Mouse (Mus musculus) limb, embryonic 11.5 days (tissue): ENCODE measurements around the gene Hist1h1a. TPM values are rescaled to one million over a fixed set of nuclear protein-coding genes. Genes with fewer than 3 reads are reported as not detected.

ENCODE experiments used
- ATAC-seq: fragments of 200-750 bp; cut with Nextera tagmentation; 2 replicates; pipeline ENCODE4 v1.8.0; 2017; ENCODE audit warnings: low read depth; ENCODE audit not compliant: insufficient number of reproducible peaks, low FRiP score, low TSS enrichment
- DNase-seq: peaks from one replicate; pipeline ENCODE4 v3.0.0-alpha.2; 2015; ENCODE audit warnings: low spot score
- H3K27ac ChIP-seq: fragments of 300-500 bp; sonication (generic); replicated peaks from 2 replicates; pipeline ENCODE4 v1.5.1; 2014; ENCODE audit warnings: low read depth, mild to moderate bottlenecking, low read length
- H3K27me3 ChIP-seq: fragments of 300-500 bp; sonication (generic); 2 replicates; pipeline ENCODE4 v1.6.1; 2014; ENCODE audit warnings: mild to moderate bottlenecking, low read length, mixed read lengths; ENCODE audit not compliant: control insufficient read depth, insufficient read depth
- H3K36me3 ChIP-seq: fragments of 300-500 bp; sonication (generic); 2 replicates; pipeline ENCODE4 v1.6.1; 2014; ENCODE audit warnings: mild to moderate bottlenecking, low read length, moderate library complexity, mixed read lengths; ENCODE audit not compliant: control insufficient read depth, insufficient read depth
- H3K4me1 ChIP-seq: fragments of 300-500 bp; sonication (generic); 2 replicates; pipeline ENCODE4 v1.6.1; 2014; ENCODE audit warnings: low read length, mixed read lengths; ENCODE audit not compliant: control insufficient read depth, insufficient read depth
- H3K4me2 ChIP-seq: fragments of 300-500 bp; sonication (generic); 2 replicates; pipeline ENCODE4 v1.6.1; 2014; ENCODE audit warnings: low read depth, mild to moderate bottlenecking, moderate library complexity; ENCODE audit not compliant: severe bottlenecking
- H3K4me3 ChIP-seq: fragments of 300-500 bp; sonication (generic); 2 replicates; pipeline ENCODE4 v1.5.1; 2014; ENCODE audit warnings: low read depth, low read length
- H3K9ac ChIP-seq: fragments of 300-500 bp; sonication (generic); 2 replicates; pipeline ENCODE4 v1.6.1; 2014; ENCODE audit warnings: mild to moderate bottlenecking, low read length
- H3K9me3 ChIP-seq: fragments of 300-500 bp; sonication (generic); 2 replicates; pipeline ENCODE4 v1.6.1; 2016; ENCODE audit warnings: low read length; ENCODE audit not compliant: control insufficient read depth
- WGBS: fragments of 180-500 bp; shearing (Covaris S2); extraction: QIAGEN DNeasy Blood & Tissue Kit; methylation state at CpG from one replicate; pipeline ENCODE4 v1.1.7; 2014; 5-methylcytosine and 5-hydroxymethylcytosine counted together
- microRNA-seq: library from miRNA; unstranded; fragments of <30 nt; microRNA quantifications from one replicate; pipeline ENCODE4, GENCODE M21; 2016
- polyA plus RNA-seq: library from polyadenylated mRNA; unstranded; fragments of >200 nt; fragmentation: Nextera tagmentation; extraction: Ambion mirVana; gene quantifications from 2 replicates; pipeline ENCODE4 v1.2.1, GENCODE M21; 2014

Gene Hist1h1a
- polyA plus RNA-seq, 1 experiment from 2014 or later, result 4.1 TPM

- DNase-seq, result no peak
- Histone ChIP-seq H3K27ac (no peak within 1 kb of the TSS), H3K4me2 (no peak within 1 kb of the TSS), H3K9ac (no peak within 1 kb of the TSS), H3K4me1 (no peaks in the 10 kb centered on the region), H3K27me3 (no peaks in the 10 kb centered on the region), H3K9me3 (no peaks in the 10 kb centered on the region), H3K36me3 (no peaks in the 10 kb centered on the region), H3K4me3 (no peak within 1 kb of the TSS)
- WGBS, result 86% methylated on average over 15 of the region's 15 CpGs
- no peak for ATAC-seq
These were observed 43.1 kb downstream of the Hist1h1a start, which contains the start of gene Slc17a2 for GRCm38 (mm10) chr13:23806422-23807052. Gene Slc17a2, plus strand, starts transcription at chr13:23806993.

Small RNA genes lying within 50 kb of the gene (microRNA-seq; reads per million reads assigned to microRNA genes)
- not detected for gene Gm44314
- gene Gm44484, result not detected

Other genes starting within 250 kb of the Hist1h1a start
- 4.0 and 5.6 TPM in 2 replicates for gene Hist1h4h, start 232.6 kb upstream of the Hist1h1a start, polyA plus RNA-seq
- gene Hist1h2af, start 229.8 kb upstream of the Hist1h1a start, polyA plus RNA-seq, result 5.1 and 7.9 TPM in 2 replicates
- 7.0 and 9.4 TPM in 2 replicates for gene Hist1h3g, start 228.2 kb upstream of the Hist1h1a start, polyA plus RNA-seq
- 0.79 and 1.0 TPM in 2 replicates for gene Hist1h2bh, start 220.3 kb upstream of the Hist1h1a start, polyA plus RNA-seq
- 1.4 and 2.0 TPM in 2 replicates for gene Hist1h3f, start 219.6 kb upstream of the Hist1h1a start, polyA plus RNA-seq
- 0.67 and 2.3 TPM in 2 replicates for gene Hist1h4f, start 212.0 kb upstream of the Hist1h1a start, polyA plus RNA-seq
- 0.54 and 0.56 TPM in 2 replicates for gene Hist1h1d, start 210.4 kb upstream of the Hist1h1a start, polyA plus RNA-seq
- gene Hist1h3e, start 201.3 kb upstream of the Hist1h1a start, polyA plus RNA-seq, result 9.6 and 9.8 TPM in 2 replicates
- gene Hist1h2ae, start 192.4 kb upstream of the Hist1h1a start, polyA plus RNA-seq, result 98.4 and 102 TPM in 2 replicates
- 8.2 and 10.0 TPM in 2 replicates for gene Hist1h2bg, start 192.3 kb upstream of the Hist1h1a start, polyA plus RNA-seq
- 4.5 and 5.4 TPM in 2 replicates for gene Hist1h2bf, start 189.5 kb upstream of the Hist1h1a start, polyA plus RNA-seq
- 2.2 and 3.1 TPM in 2 replicates for gene Hist1h2ad, start 189.3 kb upstream of the Hist1h1a start, polyA plus RNA-seq
- gene Hist1h3d, start 187.9 kb upstream of the Hist1h1a start, polyA plus RNA-seq, result 12.6 and 13.2 TPM in 2 replicates
- gene Hist1h4d, start 182.1 kb upstream of the Hist1h1a start, polyA plus RNA-seq, result 133 and 134 TPM in 2 replicates
- 3.1 and 3.9 TPM in 2 replicates for gene Hist1h2be, start 142.5 kb upstream of the Hist1h1a start, polyA plus RNA-seq
- 20.3 and 24.6 TPM in 2 replicates for gene Hist1h1e, start 141.1 kb upstream of the Hist1h1a start, polyA plus RNA-seq
- gene Hist1h2ac, start 79.7 kb upstream of the Hist1h1a start, polyA plus RNA-seq, result 0.96 and 1.0 TPM in 2 replicates
- gene Hist1h2bc, start 79.5 kb upstream of the Hist1h1a start, polyA plus RNA-seq, result 19.9 and 21.1 TPM in 2 replicates
- gene Hist1h1t, start 67.9 kb upstream of the Hist1h1a start, polyA plus RNA-seq, result 0.28 TPM in 1 of 2 replicates, not detected in the other
- gene Hist1h4c, start 65.2 kb upstream of the Hist1h1a start, polyA plus RNA-seq, result 6.6 and 7.9 TPM in 2 replicates
- gene Hfe, start 52.8 kb upstream of the Hist1h1a start, polyA plus RNA-seq, result 2.1 and 3.7 TPM in 2 replicates
- gene Hist1h1c, start 24.9 kb upstream of the Hist1h1a start, polyA plus RNA-seq, result 15.4 and 16.6 TPM in 2 replicates
- 13.3 and 14.0 TPM in 2 replicates for gene Hist1h3c, start 18.1 kb upstream of the Hist1h1a start, polyA plus RNA-seq
- gene Hist1h2bb, start 16.9 kb upstream of the Hist1h1a start, polyA plus RNA-seq, result 1.7 and 3.4 TPM in 2 replicates
- gene Hist1h2ab, start 12.5 kb upstream of the Hist1h1a start, polyA plus RNA-seq, result 63.8 and 65.5 TPM in 2 replicates
- gene Hist1h3b, start 11.4 kb upstream of the Hist1h1a start, polyA plus RNA-seq, result 7.5 and 12.0 TPM in 2 replicates
- gene Hist1h4b, start 6.7 kb upstream of the Hist1h1a start, polyA plus RNA-seq, result 6.3 and 7.9 TPM in 2 replicates
- gene Hist1h4a, start 2.4 kb upstream of the Hist1h1a start, polyA plus RNA-seq, result 0.35 and 0.78 TPM in 2 replicates
- 5.1 and 5.4 TPM in 2 replicates for gene Hist1h3a, start 1.3 kb upstream of the Hist1h1a start, polyA plus RNA-seq
- gene Trim38, start 6.2 kb downstream of the Hist1h1a start, polyA plus RNA-seq, result 0.30 TPM in 1 of 2 replicates, not detected in the other
- not detected in 2 replicates for gene Slc17a2, start 43.3 kb downstream of the Hist1h1a start, polyA plus RNA-seq
- not detected in 2 replicates for gene Slc17a3, start 75.8 kb downstream of the Hist1h1a start, polyA plus RNA-seq
- not detected in 2 replicates for gene Slc17a1, start 104.1 kb downstream of the Hist1h1a start, polyA plus RNA-seq
- gene Slc17a4, start 151.3 kb downstream of the Hist1h1a start, polyA plus RNA-seq, result not detected in 2 replicates
- not detected in 2 replicates for gene Hist1h2ba, start 170.5 kb downstream of the Hist1h1a start, polyA plus RNA-seq
- not detected in 2 replicates for gene Hist1h2aa, start 170.8 kb downstream of the Hist1h1a start, polyA plus RNA-seq
- not detected in 2 replicates for gene Scgn, start 227.5 kb downstream of the Hist1h1a start, polyA plus RNA-seq